Mouse (Mus musculus) ovary, postnatal 14 days (tissue): Measurements from ENCODE around the gene Selp.

Experiments
- DNase-seq: peaks from one replicate; pipeline ENCODE4 v3.0.0; 2022; ENCODE audit warnings: low spot score

Gene Selp

GRCm38 (mm10) chr1:164119892-164120776 is 5.1 kb downstream of the Selp start:
- DNase-seq, result no peak

- DNase-seq, result no peak
These were observed 5.7 kb downstream of the Selp start for GRCm38 (mm10) chr1:164120777-164121158.

GRCm38 (mm10) chr1:164123836-164124235 is 8.8 kb downstream of the Selp start:
- DNase-seq, result no peak

- DNase-seq, result no peak
These were observed 14.9 kb downstream of the Selp start for GRCm38 (mm10) chr1:164130013-164130412.

GRCm38 (mm10) chr1:164132609-164133008 is 17.5 kb downstream of the Selp start:
- no peak for DNase-seq

- DNase-seq, result no peak
These were observed 19.0 kb downstream of the Selp start for GRCm38 (mm10) chr1:164134101-164134500.

- DNase-seq, result no peak
These were observed 20.3 kb downstream of the Selp start for GRCm38 (mm10) chr1:164135360-164135759.

- DNase-seq, result no peak
These were observed 20.9 kb downstream of the Selp start for GRCm38 (mm10) chr1:164135960-164136359.

GRCm38 (mm10) chr1:164136636-164137035 is 21.6 kb downstream of the Selp start:
- DNase-seq, result no peak

- DNase-seq, result peak; percentile 82
These were observed 23.5 kb downstream of the Selp start for GRCm38 (mm10) chr1:164138365-164139130.

GRCm38 (mm10) chr1:164139464-164139863 is 24.4 kb downstream of the Selp start:
- no peak for DNase-seq

- no peak for DNase-seq
These were observed 34.0 kb downstream of the Selp start for GRCm38 (mm10) chr1:164149083-164149482.

GRCm38 (mm10) chr1:164151387-164152088 is 36.5 kb downstream of the Selp start, which contains the start of gene F5:
TSS of gene F5 (plus strand) at chr1:164151838.
- no peak for DNase-seq

- no peak for DNase-seq
These were observed 37.8 kb downstream of the Selp start for GRCm38 (mm10) chr1:164152836-164153235.

GRCm38 (mm10) chr1:164154983-164155382 is 39.9 kb downstream of the Selp start:
- no peak for DNase-seq

- DNase-seq, result no peak
These were observed 43.5 kb downstream of the Selp start for GRCm38 (mm10) chr1:164158571-164158970.

- no peak for DNase-seq
These were observed 44.7 kb downstream of the Selp start for GRCm38 (mm10) chr1:164159781-164160180.

GRCm38 (mm10) chr1:164162745-164163144 is 47.7 kb downstream of the Selp start:
- DNase-seq, result no peak

- DNase-seq, result no peak
These were observed 53.8 kb downstream of the Selp start for GRCm38 (mm10) chr1:164168818-164169217.

GRCm38 (mm10) chr1:164170434-164170833 is 55.4 kb downstream of the Selp start:
- no peak for DNase-seq

- no peak for DNase-seq
These were observed 58.1 kb downstream of the Selp start for GRCm38 (mm10) chr1:164173145-164173544.

- no peak for DNase-seq
These were observed 61.8 kb downstream of the Selp start for GRCm38 (mm10) chr1:164176856-164177255.
